ENCODE assay signal across 8 mouse cellular contexts in the genomic region with DNA sequence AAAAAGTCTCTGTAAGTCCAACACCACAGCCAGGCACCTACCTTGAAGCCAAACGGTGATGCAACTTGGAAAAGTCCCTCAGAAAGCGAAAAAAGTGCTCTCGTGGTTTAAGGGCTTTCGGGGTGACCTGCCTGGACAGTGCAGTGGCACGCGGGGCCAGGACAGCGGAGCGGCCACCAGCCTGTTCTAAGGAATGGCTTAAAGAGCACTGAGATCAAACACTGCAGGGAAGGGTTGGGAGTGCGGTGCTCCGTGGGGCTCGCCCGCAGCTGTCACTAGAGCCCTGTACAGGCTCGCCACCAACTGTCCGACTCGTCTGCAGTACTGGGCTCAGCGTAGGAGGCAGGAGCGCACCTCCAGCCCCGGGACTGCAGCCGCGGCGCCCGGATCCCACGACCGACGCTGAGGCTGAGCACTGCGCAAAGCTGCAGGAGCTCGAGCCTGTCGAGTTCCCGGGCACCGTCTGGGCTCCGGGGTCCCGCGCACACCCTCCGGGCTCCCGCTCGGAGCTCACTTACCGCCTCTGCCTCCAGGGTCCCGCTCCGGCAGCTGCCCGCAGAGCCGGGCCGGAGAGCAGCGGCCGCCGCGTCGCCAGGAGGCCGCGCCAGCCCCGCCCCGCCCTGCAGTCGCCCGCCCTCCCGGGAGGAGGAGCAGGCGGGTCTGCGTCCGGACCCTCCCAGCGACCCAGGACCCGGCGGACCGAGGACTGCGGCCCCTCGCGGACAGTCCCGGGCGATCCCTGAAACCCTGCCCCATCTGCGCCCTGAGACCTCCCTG. TPM values are rescaled to one million over a fixed set of nuclear protein-coding genes. Genes with fewer than 3 reads are reported as not detected.
DNase-seq lines count a peak whose midpoint lies in the region; ATAC-seq and TF ChIP-seq lines count a peak whose summit lies in the region.

Gene Cgnl1, minus strand, starts transcription at position 612 of the 777 bp plus-strand sequence.

- peak within 1 kb of the TSS; percentile 58 for H3K4me3 ChIP-seq in embryonic facial prominence, embryonic 11.5 days (ENCODE audit: low read depth, low read length)
- peak within 1 kb of the TSS; percentile 81 for H3K4me3 ChIP-seq in heart, embryonic 13.5 days
- peak within 1 kb of the TSS; percentile 77 for H3K4me3 ChIP-seq in kidney, embryonic 16.5 days (ENCODE audit: low read length)
- peak within 1 kb of the TSS; percentile 69 for H3K4me3 ChIP-seq in lung, postnatal 0 days (ENCODE audit: low read depth, low read length)

- peak; percentile 59 for TF ChIP-seq CTCF in lung, postnatal 0 days (IDR thresholded peaks at IDR 0.05)

- H3K9me3 ChIP-seq in embryonic facial prominence, embryonic 11.5 days (replicated peaks; ENCODE audit: control insufficient read depth, low read length): no peaks in the 10 kb centered on the region
- no peaks in the 10 kb centered on the region for H3K9me3 ChIP-seq in heart, embryonic 13.5 days
- no peaks in the 10 kb centered on the region for H3K9me3 ChIP-seq in kidney, embryonic 16.5 days (ENCODE audit: low read length)
- no peaks in the 10 kb centered on the region for H3K9me3 ChIP-seq in lung, postnatal 0 days (ENCODE audit: low read length)

- WGBS in embryonic facial prominence, embryonic 11.5 days: under 1% methylated on average over 56 of the region's 67 CpGs
- WGBS in heart, embryonic 13.5 days: under 1% methylated on average over 65 of the region's 67 CpGs
- WGBS in kidney, embryonic 16.5 days: under 1% methylated on average over 61 of the region's 67 CpGs
- under 1% methylated on average over 41 of the region's 67 CpGs for WGBS in lung, postnatal 0 days

- peak; percentile 74 for ATAC-seq in embryonic facial prominence, embryonic 11.5 days (replicated peaks; ENCODE audit: insufficient number of reproducible peaks, low FRiP score, low TSS enrichment, low read depth)
- peak; percentile 75 for ATAC-seq in heart, embryonic 13.5 days (ENCODE audit: extremely low read depth, insufficient number of reproducible peaks, low FRiP score, low TSS enrichment)
- ATAC-seq in kidney, embryonic 16.5 days (ENCODE audit: low FRiP score, low TSS enrichment): peak; percentile 96
- peak; percentile 89 for ATAC-seq in lung, postnatal 0 days
- no peak for ATAC-seq in inflammation-experienced regulatory T-cells, adult 6 months

- TF ChIP-seq EP300 in lung, postnatal 0 days (IDR thresholded peaks at IDR 0.05): no peak

- peak within 1 kb of the TSS; percentile 85 for H3K4me2 ChIP-seq in embryonic facial prominence, embryonic 11.5 days (ENCODE audit: low read depth, low read length)
- H3K4me2 ChIP-seq in heart, embryonic 13.5 days: peak within 1 kb of the TSS; percentile 88
- H3K4me2 ChIP-seq in kidney, embryonic 16.5 days (replicated peaks; ENCODE audit: low read depth, low read length): peak within 1 kb of the TSS; percentile 81
- H3K4me2 ChIP-seq in lung, postnatal 0 days (replicated peaks; ENCODE audit: low read depth, low read length): peak within 1 kb of the TSS; percentile 79

- no peaks in the 10 kb centered on the region for H3K36me3 ChIP-seq in embryonic facial prominence, embryonic 11.5 days (replicated peaks; ENCODE audit: control insufficient read depth, insufficient read depth, low read depth, low read length)
- H3K36me3 ChIP-seq in heart, embryonic 13.5 days: peaks cover 6% of the 10 kb centered on the region; the same call in 1 of the 2 replicates
- H3K36me3 ChIP-seq in kidney, embryonic 16.5 days (ENCODE audit: insufficient read depth, low read length): no peaks in the 10 kb centered on the region
- no peaks in the 10 kb centered on the region for H3K36me3 ChIP-seq in lung, postnatal 0 days (ENCODE audit: insufficient read depth, low read length)

- peak; percentile 88 for DNase-seq in 3134 (ENCODE audit: extremely low read depth, insufficient read length, low spot score)
- DNase-seq in adrenal gland, adult 8-10 months: no peak
- peak; percentile 75 for DNase-seq in embryonic facial prominence, embryonic 11.5 days (ENCODE audit: low spot score)
- peak; percentile 85 for DNase-seq in lung, postnatal 0 days (ENCODE audit: low spot score)
- peak; percentile 71 for DNase-seq in retina, embryonic 14.5 days (ENCODE audit: low spot score)

- no peaks in the 10 kb centered on the region for H3K4me1 ChIP-seq in embryonic facial prominence, embryonic 11.5 days (ENCODE audit: control insufficient read depth, insufficient read depth, low read length)
- peaks cover 54% of the 10 kb centered on the region for H3K4me1 ChIP-seq in heart, embryonic 13.5 days
- H3K4me1 ChIP-seq in kidney, embryonic 16.5 days (ENCODE audit: insufficient read depth, low read length): peaks cover 45% of the 10 kb centered on the region
- peaks cover 9% of the 10 kb centered on the region for H3K4me1 ChIP-seq in lung, postnatal 0 days (ENCODE audit: insufficient read depth, low read depth, low read length)

- H3K9ac ChIP-seq in embryonic facial prominence, embryonic 11.5 days (replicated peaks; ENCODE audit: low read length): peak within 1 kb of the TSS; percentile 70
- peak within 1 kb of the TSS; percentile 85 for H3K9ac ChIP-seq in heart, embryonic 13.5 days
- H3K9ac ChIP-seq in kidney, embryonic 16.5 days (replicated peaks; ENCODE audit: low read length): peak within 1 kb of the TSS; percentile 84
- H3K9ac ChIP-seq in lung, postnatal 0 days (replicated peaks; ENCODE audit: low read depth): peak within 1 kb of the TSS; percentile 66

- H3K27ac ChIP-seq in embryonic facial prominence, embryonic 11.5 days (replicated peaks; ENCODE audit: low read depth, low read length): no peak within 1 kb of the TSS; the same call in 1 of the 2 replicates
- peak within 1 kb of the TSS; percentile 88 for H3K27ac ChIP-seq in heart, embryonic 13.5 days (replicated peaks)
- peak within 1 kb of the TSS; percentile 85 for H3K27ac ChIP-seq in kidney, embryonic 16.5 days (ENCODE audit: low read length)
- H3K27ac ChIP-seq in lung, postnatal 0 days (ENCODE audit: low read length): peak within 1 kb of the TSS; percentile 89

- H3K27me3 ChIP-seq in embryonic facial prominence, embryonic 11.5 days (ENCODE audit: control insufficient read depth, insufficient read depth, low read length): no peaks in the 10 kb centered on the region; the same call in 1 of the 2 replicates
- no peaks in the 10 kb centered on the region for H3K27me3 ChIP-seq in heart, embryonic 13.5 days (replicated peaks)
- no peaks in the 10 kb centered on the region for H3K27me3 ChIP-seq in kidney, embryonic 16.5 days (ENCODE audit: insufficient read depth, low read length)
- no peaks in the 10 kb centered on the region for H3K27me3 ChIP-seq in lung, postnatal 0 days (replicated peaks; ENCODE audit: insufficient read depth, low read length)

RNA-seq across cellular contexts. Expression of gene Cgnl1, which starts in this region (rescaled TPM):
- 100 to 1,000 TPM in 1 of 4 experiments, 10 to 100 TPM in 3; 90.0 to 142 (median 93.2) TPM for total RNA-seq in adrenal gland, adult 8-10 months (2022)
- polyA plus RNA-seq in embryonic facial prominence, embryonic 11.5 days (2014; fragmentation: Nextera tagmentation; extraction: Ambion mirVana): 5.4 and 6.1 TPM in 2 replicates
- polyA plus RNA-seq in heart, embryonic 13.5 days (2015; fragmentation: Nextera tagmentation; extraction: Ambion mirVana): 38.7 and 41.3 TPM in 2 replicates
- polyA plus RNA-seq in kidney, embryonic 16.5 days (2015; fragmentation: Nextera tagmentation; extraction: Ambion mirVana): 30.9 and 33.2 TPM in 2 replicates
- polyA plus RNA-seq in lung, postnatal 0 days (2015; fragmentation: Nextera tagmentation; extraction: Ambion mirVana): 26.1 and 28.5 TPM in 2 replicates
- polyA plus RNA-seq in inflammation-experienced regulatory T-cells, adult 6 months (2017; shearing (Covaris generic)): not detected
